Mouse (Mus musculus): ENCODE results near the gene Slc1a3.
A peak's percentile ranks its signal among the peaks of the same experiment; 100 is the strongest.

The Slc1a3 gene

DNA sequence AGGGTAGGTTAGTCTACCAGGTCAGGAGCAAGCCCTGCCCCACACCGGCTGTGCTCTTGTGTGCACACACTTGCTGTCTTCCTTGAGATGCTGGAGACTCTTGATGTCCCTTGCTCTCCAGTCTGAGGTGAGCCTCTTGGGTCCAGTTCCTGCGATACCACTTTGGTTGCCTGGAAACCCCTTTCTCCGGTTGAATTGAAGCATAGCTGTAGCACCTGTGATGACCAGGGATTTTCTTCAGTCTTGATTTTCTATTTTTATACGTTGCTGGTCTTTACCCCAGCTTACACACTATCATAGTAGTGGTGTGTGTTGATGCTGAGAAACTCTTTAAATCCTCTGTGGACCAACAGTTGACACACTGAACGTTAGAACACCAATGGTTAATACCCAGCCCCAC is 95.9 kb downstream of the Slc1a3 start:
- DNase-seq (ENCODE audit: low spot score in 2 of 2): no peak

DNA sequence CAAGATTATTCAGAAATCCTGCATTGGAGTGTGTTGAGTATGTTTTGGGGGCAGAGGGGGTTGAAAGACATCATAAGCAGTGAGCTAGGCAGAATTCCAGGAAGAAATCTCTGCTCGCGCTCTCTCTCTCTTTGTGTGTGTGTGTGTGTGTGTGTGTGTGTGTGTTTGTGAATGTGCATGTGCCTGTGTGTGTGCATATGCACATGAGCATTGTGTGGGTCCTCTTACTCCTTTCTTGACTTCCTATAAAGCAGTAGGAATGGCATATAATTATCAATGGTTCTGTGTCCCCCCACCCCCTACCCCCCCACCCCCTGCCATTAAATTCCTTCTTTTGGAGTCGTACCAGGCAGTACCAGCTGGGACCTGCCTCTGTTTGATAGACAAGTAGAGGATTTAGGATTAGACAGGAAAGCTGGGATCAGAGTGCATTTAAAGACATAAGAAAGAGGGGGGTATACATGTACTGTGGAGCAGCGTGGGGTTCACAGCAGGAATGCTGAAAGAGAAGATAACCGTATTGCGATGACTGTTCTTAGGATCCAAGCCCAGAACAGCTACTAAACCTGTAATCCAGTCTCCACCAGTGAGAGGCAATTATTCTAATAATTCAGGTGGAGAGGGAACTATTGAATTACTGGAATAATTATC is 104.9 kb downstream of the Slc1a3 start:
- DNase-seq (ENCODE audit: low spot score in 2 of 2): no peak

DNA sequence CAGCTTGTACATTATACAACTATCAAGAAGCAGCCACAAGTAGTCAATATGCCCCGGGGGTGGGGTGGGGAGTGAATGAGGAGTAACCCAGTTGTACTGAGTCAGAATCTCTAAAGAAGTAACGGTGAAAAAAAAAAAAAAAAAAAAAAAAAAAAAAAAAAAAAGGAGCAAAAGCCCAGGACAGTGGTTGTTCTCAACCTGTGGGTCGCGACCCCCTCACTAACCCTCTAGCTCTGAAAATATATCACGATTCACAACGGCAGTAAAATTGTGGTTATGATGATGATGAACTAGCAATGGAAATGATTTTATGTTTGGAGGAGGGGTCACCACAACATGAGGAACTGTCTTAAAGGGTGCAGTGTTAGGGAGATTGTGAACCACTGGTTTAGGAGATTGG is 108.2 kb downstream of the Slc1a3 start:
- DNase-seq (ENCODE audit: low spot score in 2 of 2): no peak

DNA sequence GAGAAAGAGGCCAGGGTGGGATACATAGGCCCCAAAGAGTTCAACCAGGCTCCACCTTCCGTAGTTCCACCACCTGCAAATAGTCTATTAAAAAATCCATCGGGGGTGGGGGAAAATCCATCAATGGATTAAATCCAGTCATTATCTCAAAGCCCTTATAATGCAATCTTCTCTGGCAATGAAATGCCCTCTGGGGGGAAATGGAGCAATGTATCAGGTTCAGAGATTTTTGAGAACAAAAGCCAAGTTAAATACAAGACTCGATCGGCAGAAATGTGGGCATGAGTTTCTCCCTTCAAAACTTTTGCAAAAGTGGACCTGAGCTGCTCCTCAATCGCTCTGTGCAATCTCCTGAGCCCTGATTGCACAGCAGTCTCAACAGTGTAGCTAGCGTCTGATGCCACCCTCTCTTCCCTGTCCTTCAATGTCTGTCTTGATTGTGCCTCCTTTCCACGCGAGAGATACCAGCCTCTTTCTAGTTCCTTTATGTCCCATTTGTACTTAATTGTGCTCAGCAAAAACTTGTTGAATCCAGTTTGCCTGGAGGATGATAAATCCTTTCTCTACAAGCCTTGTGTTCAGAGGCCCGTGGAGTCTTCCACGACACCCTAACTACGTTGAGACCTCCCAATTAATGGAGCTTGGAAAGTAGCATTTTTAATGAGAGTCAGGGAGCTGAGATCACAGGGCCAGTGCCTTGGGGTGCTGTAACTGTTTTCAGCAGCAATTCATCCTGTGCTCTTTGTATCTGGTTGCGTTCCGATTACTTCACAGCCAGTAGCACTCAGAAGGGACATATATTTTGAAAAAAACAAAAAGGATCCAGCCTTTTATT is 109.0 kb downstream of the Slc1a3 start:
- no peak for DNase-seq (ENCODE audit: low spot score in 2 of 2)

DNA sequence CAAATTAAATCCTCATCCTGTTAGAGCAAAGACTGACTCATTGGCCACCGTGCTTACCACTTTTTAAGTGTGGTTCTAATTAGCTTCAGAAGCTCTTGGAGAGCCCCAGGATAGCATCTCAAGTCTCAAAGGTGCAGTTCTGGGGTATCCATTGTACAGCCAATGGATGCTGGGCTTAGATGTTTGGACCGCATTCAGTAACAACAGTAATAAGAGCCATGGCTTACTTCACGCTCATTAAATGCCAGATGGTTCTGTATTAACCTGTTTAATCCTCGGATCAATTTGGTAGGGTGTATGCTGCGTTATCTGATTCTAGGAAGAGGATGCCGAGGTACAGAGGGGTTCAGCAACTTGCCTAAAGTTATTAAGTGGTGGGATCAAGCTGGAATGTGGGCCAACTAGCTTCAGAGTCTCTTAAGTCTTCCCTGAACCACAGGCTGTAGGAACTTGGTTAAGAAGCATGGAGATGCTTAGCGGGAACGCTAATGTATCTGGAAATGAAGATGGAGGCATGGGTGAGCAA is 114.1 kb downstream of the Slc1a3 start:
- DNase-seq (ENCODE audit: low spot score in 2 of 2): no peak

DNA sequence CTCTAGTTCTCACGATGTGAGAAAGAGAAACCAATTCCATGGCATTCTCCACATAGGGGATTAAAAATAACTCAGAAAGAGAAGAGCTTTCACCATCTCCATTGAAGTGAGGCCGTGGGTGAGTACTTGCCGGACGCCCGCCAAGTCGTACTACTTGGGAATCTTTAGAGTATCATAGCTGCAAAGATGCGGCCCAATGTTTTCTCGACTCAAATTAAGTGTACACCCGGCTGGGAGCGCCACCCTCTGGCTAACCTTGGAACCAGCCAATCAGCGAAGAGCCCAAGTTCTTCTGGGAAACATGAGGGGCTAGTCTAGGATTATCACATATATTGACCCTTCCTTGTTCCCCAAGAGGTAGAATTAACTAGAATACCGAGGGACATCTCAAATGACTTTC is 115.3 kb downstream of the Slc1a3 start:
- DNase-seq (ENCODE audit: low spot score in 2 of 2): peak; percentile 29 to 33

DNA sequence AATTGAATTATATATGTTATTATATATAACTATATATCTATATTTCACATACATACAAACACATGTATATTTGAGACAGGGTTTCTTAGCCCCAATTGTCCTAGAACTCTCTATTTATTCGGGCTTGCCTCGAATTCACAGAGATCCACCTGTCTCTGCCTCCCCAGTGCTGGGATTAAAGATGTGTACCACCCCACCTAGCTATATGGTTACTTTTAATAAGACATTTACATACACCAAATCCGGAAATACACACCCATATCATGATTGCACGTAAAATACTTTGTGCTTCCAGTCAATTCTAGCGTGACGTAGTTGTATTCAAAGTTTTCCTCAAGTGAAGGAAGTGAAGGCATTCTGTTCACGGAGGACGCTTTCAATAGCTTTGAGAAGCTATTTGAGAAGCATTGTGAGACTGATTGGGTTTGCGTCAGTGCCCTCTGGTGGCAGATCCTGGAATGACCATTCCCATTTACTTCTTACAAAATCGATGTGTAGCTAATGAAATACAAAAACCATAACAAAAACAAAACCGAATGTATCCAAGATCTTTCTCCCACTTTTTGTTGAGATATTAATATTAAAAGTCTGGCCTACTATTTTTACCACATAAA is 121.0 kb downstream of the Slc1a3 start:
- peak; percentile 85 to 92 for DNase-seq (ENCODE audit: low spot score in 2 of 2)

DNA sequence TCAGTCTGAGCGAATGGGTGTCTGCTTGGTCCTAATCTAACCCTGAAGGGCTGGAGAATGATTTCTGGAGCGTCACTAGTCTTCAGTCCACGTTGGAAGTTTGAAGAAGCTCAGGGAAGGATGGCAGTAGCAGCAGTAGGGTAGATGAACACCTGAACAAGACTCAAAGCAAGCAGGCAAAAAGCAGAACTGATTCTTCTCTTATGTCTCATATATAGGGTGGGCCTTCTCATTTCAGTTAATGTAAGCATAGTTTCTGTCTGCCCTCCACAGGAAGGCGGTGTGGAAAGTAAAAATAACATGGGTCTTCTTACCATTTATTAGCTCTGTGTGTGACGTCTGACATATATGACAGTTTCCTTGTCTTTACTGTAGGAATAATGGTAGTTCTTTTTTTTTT is 122.5 kb downstream of the Slc1a3 start:
- DNase-seq (ENCODE audit: low spot score in 2 of 2): no peak

DNA sequence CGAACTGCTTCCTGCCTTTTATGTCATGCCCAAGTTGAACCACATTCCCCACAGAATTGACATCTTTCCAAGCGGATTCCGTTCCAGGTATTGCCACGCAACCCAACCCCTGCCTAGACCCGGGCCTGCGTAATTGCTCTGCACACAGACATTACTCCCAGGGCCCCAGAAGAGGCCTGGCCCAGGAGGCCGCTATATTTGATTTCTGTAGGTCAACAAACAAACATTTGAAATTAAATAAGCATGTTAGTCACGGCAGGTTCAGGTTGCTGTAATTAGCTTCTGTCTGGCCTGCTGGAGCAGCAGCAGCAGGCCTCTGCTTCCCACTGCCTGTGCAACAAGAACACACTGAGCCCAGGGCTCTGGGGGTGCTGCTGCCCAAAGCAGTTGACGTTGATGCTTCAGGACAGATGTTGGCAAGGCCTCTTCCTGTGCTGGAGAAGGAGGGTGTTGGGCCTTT is 123.7 kb downstream of the Slc1a3 start:
- no peak for DNase-seq (ENCODE audit: low spot score in 2 of 2)

Data from right cerebral cortex, adult 2 months (tissue).